Mouse (Mus musculus): ENCODE data around the gene Klhdc3.

- TF ChIP-seq POLR2A (IDR thresholded peaks at IDR 0.05; ENCODE audit: low read depth, low read length) = no peak
- TF ChIP-seq CTCF (IDR thresholded peaks at IDR 0.05; ENCODE audit: extremely low read depth, insufficient read length, insufficient replicate concordance, low read depth, low read length) = no peak
These were observed 30.9 kb downstream of the Klhdc3 start for GRCm38 (mm10) chr17:46649811-46650210.
